Mouse (Mus musculus) testis, adult 2 months (tissue): ENCODE data around the gene Anxa10.

Source experiments
- CTCF ChIP-seq: fragments of 200-500 bp; IDR thresholded peaks from 2 replicates; pipeline ENCODE4 v1.5.1; 2012; ENCODE audit warnings: low read depth, mild to moderate bottlenecking, inconsistent platforms, low read length, moderate library complexity; ENCODE audit not compliant: control insufficient read depth, insufficient read depth, insufficient replicate concordance
- POLR2A ChIP-seq: fragments of 200-500 bp; IDR thresholded peaks from 2 replicates; pipeline ENCODE4 v1.6.1; 2012; ENCODE audit warnings: low read depth, mild to moderate bottlenecking, inconsistent platforms, low read length, moderate library complexity; ENCODE audit not compliant: control insufficient read depth

GRCm38 (mm10) chr8:62097213-62097612, 25.7 kb downstream of the Anxa10 start:
- TF ChIP-seq CTCF = no peak
- TF ChIP-seq POLR2A = no peak
